Mouse (Mus musculus): ENCODE results near the gene Paqr6. TPM values are rescaled to one million over a fixed set of nuclear protein-coding genes. Genes with fewer than 3 reads are reported as not detected.
A peak's percentile ranks its signal among the peaks of the same experiment; 100 is the strongest.

The Paqr6 gene
- polyA plus RNA-seq, 1 experiment = 3.6 TPM

DNA sequence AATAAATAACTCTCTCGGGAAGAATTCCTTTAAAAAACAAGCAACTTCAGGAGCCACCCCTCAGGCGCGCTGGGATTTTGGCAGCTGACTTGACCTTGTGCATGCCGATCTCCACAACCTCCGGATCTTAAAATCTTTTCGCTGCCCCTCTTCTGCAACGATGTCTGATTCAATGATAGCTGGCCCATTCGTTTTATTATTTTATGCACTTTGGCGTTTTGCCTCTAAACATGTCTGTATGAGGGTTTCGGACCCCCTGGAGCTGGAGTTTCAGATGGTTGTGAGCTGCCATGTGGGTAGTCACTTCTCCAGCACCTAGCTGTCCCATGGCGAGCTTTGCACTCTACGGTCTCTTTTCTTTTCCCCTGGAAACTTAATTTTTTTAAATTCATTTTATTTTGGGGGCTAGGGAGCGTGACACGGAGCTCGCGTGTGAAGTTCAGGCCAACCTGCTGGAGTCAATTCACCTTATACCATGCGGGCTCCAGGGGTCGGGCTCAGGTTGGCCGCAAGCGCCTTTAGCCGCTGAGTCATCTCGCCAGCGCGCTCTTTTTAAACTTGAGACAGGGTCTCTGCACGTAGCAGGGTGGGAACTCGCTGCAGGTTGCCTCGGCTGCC, 28.8 kb upstream of the Paqr6 start:
- DNase-seq = peak; percentile 48
- WGBS = under 1% methylated on average over 27 of the region's 27 CpGs
- H3K4me3 ChIP-seq (ENCODE audit: insufficient read depth, low read depth, low read length) = peak overlapping the region; percentile 66
- peaks cover 10% of the 10 kb centered on the region; the same call in 1 of the 2 replicates for H3K4me1 ChIP-seq (ENCODE audit: control insufficient read depth, insufficient read depth, low read length)
- TF ChIP-seq CTCF (conservative IDR thresholded peaks at IDR 0.05; ENCODE audit: insufficient read depth, insufficient read length, low read depth, low read length) (no peak), POLR2A (IDR thresholded peaks at IDR 0.05; ENCODE audit: low read depth, low read length) (no peak)
- peak overlapping the region; percentile 67 for H3K27ac ChIP-seq (ENCODE audit: insufficient read depth, low read depth, low read length)
- H3K36me3 ChIP-seq (ENCODE audit: control insufficient read depth, insufficient read depth, low read length) = no peaks in the 10 kb centered on the region
- H3K27me3 ChIP-seq (replicated peaks; ENCODE audit: control insufficient read depth, insufficient read depth, low read length) = no peaks in the 10 kb centered on the region

DNA sequence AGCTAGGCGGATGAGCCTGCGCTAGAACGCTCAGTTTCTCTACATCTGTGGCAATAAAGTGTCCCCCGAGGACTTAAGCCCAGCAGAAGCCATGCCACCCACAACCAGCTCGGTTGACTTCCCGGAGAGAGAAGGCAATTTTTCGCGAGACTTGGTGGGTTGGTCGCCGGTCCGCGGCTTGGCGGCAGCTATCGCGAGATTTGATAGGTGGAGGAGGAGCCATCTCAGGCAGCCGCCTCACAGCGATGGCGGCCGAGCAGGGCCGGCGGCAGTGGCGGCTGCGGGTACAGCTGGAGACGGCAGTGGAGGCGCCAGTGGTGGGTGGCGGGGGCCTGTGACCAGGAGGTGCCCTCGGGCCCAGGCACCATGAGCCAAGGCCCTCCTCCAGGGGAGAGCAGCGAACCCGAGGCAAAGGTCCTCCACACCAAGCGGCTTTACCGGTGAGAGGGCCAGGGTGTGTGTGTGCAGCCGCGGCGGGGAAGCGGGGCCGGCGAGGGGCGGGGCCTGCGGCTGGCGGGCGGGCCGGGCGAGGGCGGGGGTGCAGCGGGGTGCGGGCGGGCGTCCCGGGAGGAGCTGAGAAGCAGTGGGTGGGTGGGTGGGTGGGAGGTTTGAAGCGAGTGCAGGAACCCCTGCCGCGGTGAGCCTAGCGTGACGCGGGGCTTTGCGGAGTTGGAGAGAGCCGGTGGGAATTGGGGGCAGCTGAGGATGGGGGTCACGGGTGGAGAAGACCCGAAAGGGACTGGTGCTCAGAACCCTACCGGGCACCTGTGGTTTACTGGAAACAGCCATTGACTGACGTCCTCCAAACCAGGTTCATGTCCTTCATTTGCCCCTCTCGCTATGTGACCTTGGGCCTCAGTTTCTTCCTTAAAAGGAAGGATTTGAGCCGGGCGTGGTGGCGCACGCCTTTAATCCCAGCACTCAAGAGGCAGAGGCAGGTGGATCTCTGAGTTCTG, 28.0 kb upstream of the Paqr6 start, which contains the start of the genes Tmem79 and Smg5:
Tmem79 (minus strand) TSS at position 91 of the 956 bp plus-strand sequence.
Smg5 (plus strand) TSS at position 203 of the 956 bp plus-strand sequence.
- H3K27ac ChIP-seq (ENCODE audit: insufficient read depth, low read depth, low read length) = peak within 1 kb of the TSS; percentile 87
- H3K4me1 ChIP-seq (ENCODE audit: control insufficient read depth, insufficient read depth, low read length) = peaks cover 10% of the 10 kb centered on the region; the same call in 1 of the 2 replicates
- H3K36me3 ChIP-seq (ENCODE audit: control insufficient read depth, insufficient read depth, low read length) = no peaks in the 10 kb centered on the region
- TF ChIP-seq POLR2A (IDR thresholded peaks at IDR 0.05; ENCODE audit: low read depth, low read length) = peak; percentile 92
- TF ChIP-seq CTCF (conservative IDR thresholded peaks at IDR 0.05; ENCODE audit: insufficient read depth, insufficient read length, low read depth, low read length) = no peak
- DNase-seq = peak; percentile 98
- H3K27me3 ChIP-seq (replicated peaks; ENCODE audit: control insufficient read depth, insufficient read depth, low read length) = no peaks in the 10 kb centered on the region
- under 1% methylated on average over 62 of the region's 66 CpGs for WGBS
- H3K4me3 ChIP-seq (ENCODE audit: insufficient read depth, low read depth, low read length) = peak within 1 kb of the TSS; percentile 66

DNA sequence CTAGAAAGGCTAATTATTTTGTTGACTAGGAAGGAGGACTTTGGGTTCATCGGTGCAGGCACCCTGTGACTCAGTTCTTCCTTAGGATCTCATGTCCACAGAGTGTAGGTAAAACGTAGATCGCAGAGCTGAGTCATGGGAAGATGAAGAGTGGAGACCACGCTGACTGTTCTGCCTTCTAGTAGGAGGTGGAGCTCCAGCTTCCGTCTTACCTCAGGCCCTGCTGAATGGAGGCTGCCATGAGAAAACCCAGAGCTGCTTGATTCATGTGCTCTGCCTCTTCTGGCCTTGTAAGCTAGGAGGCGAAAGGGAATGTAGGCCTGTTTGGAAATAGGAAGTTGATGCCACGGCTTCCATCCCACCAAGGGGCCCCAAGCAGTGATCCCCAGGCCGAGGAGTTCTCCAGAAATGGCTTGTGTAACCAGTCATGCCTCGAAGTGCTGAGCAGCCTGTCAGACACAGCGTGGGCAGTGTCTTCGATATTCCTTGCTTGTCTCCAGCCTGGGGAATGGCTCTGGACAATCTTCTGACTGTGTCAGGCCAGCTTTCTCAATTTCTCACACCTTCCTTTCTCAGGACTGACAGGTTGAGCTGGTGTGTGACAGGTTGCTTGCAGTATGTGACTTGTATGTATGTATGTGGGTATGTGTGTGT, 26.9 kb upstream of the Paqr6 start:
- Histone ChIP-seq H3K36me3 (ENCODE audit: control insufficient read depth, insufficient read depth, low read length) (peaks cover under 1% of the 10 kb centered on the region; the same call in 1 of the 2 replicates), H3K4me1 (ENCODE audit: control insufficient read depth, insufficient read depth, low read length) (peaks cover 10% of the 10 kb centered on the region; the same call in 1 of the 2 replicates), H3K4me3 (ENCODE audit: insufficient read depth, low read depth, low read length) (no peak overlapping the region), H3K27ac (ENCODE audit: insufficient read depth, low read depth, low read length) (no peak overlapping the region), H3K27me3 (replicated peaks; ENCODE audit: control insufficient read depth, insufficient read depth, low read length) (no peaks in the 10 kb centered on the region)
- no peak for DNase-seq
- no peak for TF ChIP-seq POLR2A (IDR thresholded peaks at IDR 0.05; ENCODE audit: low read depth, low read length)
- TF ChIP-seq CTCF (conservative IDR thresholded peaks at IDR 0.05; ENCODE audit: insufficient read depth, insufficient read length, low read depth, low read length) = no peak
- WGBS = 48% methylated on average over 11 of the region's 11 CpGs

DNA sequence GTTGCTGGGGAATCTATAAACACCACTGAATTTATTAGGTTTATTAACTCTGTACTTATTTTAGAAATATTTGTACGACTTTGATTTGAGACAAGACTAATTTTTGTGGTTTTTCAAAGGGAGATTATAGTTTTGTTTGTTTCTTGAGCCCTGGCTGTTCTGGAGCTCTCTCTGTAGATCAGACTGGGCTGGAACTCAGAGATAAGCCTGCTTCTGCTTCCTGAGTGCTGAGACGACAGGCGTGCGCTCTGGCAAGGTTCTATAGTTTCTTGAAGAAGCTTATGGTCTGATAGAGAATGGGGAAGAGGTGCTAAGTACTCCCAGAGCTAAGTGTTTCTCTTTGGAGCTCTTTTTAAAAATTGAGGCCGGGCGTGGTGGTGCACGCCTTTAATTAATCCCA, 26.1 kb upstream of the Paqr6 start:
- no peak for DNase-seq
- WGBS = 93% methylated on average over 7 of the region's 7 CpGs
- no peak overlapping the region for H3K27ac ChIP-seq (ENCODE audit: insufficient read depth, low read depth, low read length)
- H3K4me3 ChIP-seq (ENCODE audit: insufficient read depth, low read depth, low read length) = no peak overlapping the region
- peaks cover 10% of the 10 kb centered on the region; the same call in 1 of the 2 replicates for H3K4me1 ChIP-seq (ENCODE audit: control insufficient read depth, insufficient read depth, low read length)
- H3K27me3 ChIP-seq (replicated peaks; ENCODE audit: control insufficient read depth, insufficient read depth, low read length) = no peaks in the 10 kb centered on the region
- peaks cover 2% of the 10 kb centered on the region for H3K36me3 ChIP-seq (ENCODE audit: control insufficient read depth, insufficient read depth, low read length)
- no peak for TF ChIP-seq CTCF (conservative IDR thresholded peaks at IDR 0.05; ENCODE audit: insufficient read depth, insufficient read length, low read depth, low read length)
- TF ChIP-seq POLR2A (IDR thresholded peaks at IDR 0.05; ENCODE audit: low read depth, low read length) = no peak

DNA sequence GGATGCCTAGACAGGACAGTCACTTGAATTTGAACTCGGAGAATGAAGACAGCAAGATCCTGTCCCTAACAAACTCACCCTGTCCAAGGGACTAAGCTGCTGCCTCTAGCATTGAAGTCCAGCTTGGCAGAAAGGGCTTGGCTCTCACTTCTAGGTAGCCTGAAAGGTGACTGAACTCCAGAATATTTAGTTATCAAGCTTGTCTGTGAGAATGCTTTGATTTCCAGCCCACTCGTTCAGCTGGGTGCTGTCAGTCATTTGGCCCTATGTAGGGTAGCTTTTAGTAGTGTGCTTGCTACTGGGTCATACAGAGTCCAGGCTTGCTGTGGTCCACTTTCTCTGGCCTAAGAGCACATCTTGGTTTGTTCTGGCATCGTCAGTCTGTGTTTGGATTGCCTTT, 25.4 kb upstream of the Paqr6 start:
- no peak for TF ChIP-seq POLR2A (IDR thresholded peaks at IDR 0.05; ENCODE audit: low read depth, low read length)
- no peak for TF ChIP-seq CTCF (conservative IDR thresholded peaks at IDR 0.05; ENCODE audit: insufficient read depth, insufficient read length, low read depth, low read length)
- H3K4me1 ChIP-seq (ENCODE audit: control insufficient read depth, insufficient read depth, low read length) = peaks cover 10% of the 10 kb centered on the region; the same call in 1 of the 2 replicates
- no peaks in the 10 kb centered on the region for H3K27me3 ChIP-seq (replicated peaks; ENCODE audit: control insufficient read depth, insufficient read depth, low read length)
- no peak overlapping the region for H3K27ac ChIP-seq (ENCODE audit: insufficient read depth, low read depth, low read length)
- no peak for DNase-seq
- peaks cover 2% of the 10 kb centered on the region for H3K36me3 ChIP-seq (ENCODE audit: control insufficient read depth, insufficient read depth, low read length)
- no peak overlapping the region for H3K4me3 ChIP-seq (ENCODE audit: insufficient read depth, low read depth, low read length)
- 63% methylated on average over 3 of the region's 3 CpGs for WGBS

DNA sequence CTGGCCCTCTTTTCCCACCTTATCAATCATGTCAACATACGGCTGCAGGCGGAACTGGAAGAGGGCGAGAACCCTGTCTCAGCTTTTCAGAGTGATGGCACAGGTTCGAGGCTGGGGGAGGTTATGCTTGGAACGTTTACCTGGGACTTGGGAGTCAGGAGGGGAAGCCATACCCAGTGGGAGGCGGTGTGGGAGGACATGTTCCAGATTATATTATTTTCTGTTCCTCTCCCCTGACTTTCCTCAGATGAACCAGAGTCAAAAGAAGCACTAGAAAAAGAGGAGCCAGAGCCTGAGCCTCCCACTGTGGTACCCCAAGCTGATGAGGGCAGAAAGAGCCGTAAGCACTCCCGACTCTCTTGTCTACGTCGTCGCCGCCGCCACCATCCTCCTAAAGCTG, 13.7 kb upstream of the Paqr6 start:
- H3K36me3 ChIP-seq (ENCODE audit: control insufficient read depth, insufficient read depth, low read length) = peaks cover 4% of the 10 kb centered on the region
- WGBS = 84% methylated on average over 13 of the region's 13 CpGs

More for the DNA sequence above, 13.7 kb upstream of the Paqr6 start:
- H3K27me3 ChIP-seq (replicated peaks; ENCODE audit: control insufficient read depth, insufficient read depth, low read length) = no peaks in the 10 kb centered on the region
- TF ChIP-seq POLR2A (IDR thresholded peaks at IDR 0.05; ENCODE audit: low read depth, low read length) (no peak), CTCF (conservative IDR thresholded peaks at IDR 0.05; ENCODE audit: insufficient read depth, insufficient read length, low read depth, low read length) (no peak)
- no peak for DNase-seq
- H3K4me3 ChIP-seq (ENCODE audit: insufficient read depth, low read depth, low read length) = no peak overlapping the region
- peaks cover 4% of the 10 kb centered on the region; the same call in 1 of the 2 replicates for H3K4me1 ChIP-seq (ENCODE audit: control insufficient read depth, insufficient read depth, low read length)
- H3K27ac ChIP-seq (ENCODE audit: insufficient read depth, low read depth, low read length) = no peak overlapping the region

Measured in kidney, adult 2 months (tissue).